Mouse (Mus musculus) CH12.LX (cell line): ENCODE results near the gene Gm1043. TPM values are rescaled to one million over a fixed set of nuclear protein-coding genes. Genes with fewer than 3 reads are reported as not detected.

Experiments
- DNase-seq: peaks from one replicate; pipeline ENCODE4 v3.0.0-alpha.2; 2013; ENCODE audit errors: extremely low read depth
- H3K27ac ChIP-seq: 2 replicates; pipeline ENCODE4 v1.5.1; 2012; ENCODE audit warnings: low read depth, mild to moderate bottlenecking, control low read depth, moderate library complexity; ENCODE audit not compliant: insufficient read depth
- H3K27me3 ChIP-seq: replicated peaks from 2 replicates; pipeline ENCODE3; 2012; ENCODE audit warnings: inconsistent platforms
- H3K36me3 ChIP-seq, 2 experiments: replicated peaks in 1 of 2; 2 replicates each; pipeline versions ENCODE3 to v1.6.1; 2012; ENCODE audit warnings: inconsistent platforms in 1 of 2, low read length in 1 of 2, mild to moderate bottlenecking in 1 of 2, mixed read lengths in 1 of 2, moderate library complexity in 1 of 2; ENCODE audit not compliant: control insufficient read depth in 1 of 2, insufficient read depth in 1 of 2
- H3K4me1 ChIP-seq, 2 experiments: 2 replicates each; pipeline ENCODE4 v1.6.1; 2012; ENCODE audit warnings: inconsistent platforms in 1 of 2, moderate library complexity in 1 of 2; ENCODE audit not compliant: insufficient read depth in 2 of 2, control insufficient read depth in 1 of 2
- H3K4me2 ChIP-seq: 2 replicates; pipeline ENCODE4 v1.6.1; 2012; ENCODE audit warnings: low read depth, mild to moderate bottlenecking, control low read depth; ENCODE audit not compliant: poor library complexity, insufficient read depth, severe bottlenecking
- H3K4me3 ChIP-seq, 3 experiments: fragments of 150-350 bp in 1 of 3; sonication (generic) in 1 of 3; replicated peaks in 1 of 3; 2 replicates each; pipeline versions ENCODE3 to v1.5.1; 2011 to 2012; ENCODE audit warnings: low read depth in 2 of 3, low read length in 2 of 3, mild to moderate bottlenecking in 2 of 3, moderate library complexity in 2 of 3, control low read depth in 1 of 3, improper control_type of control experiment in 1 of 3, inconsistent platforms in 1 of 3, mixed read lengths in 1 of 3; ENCODE audit not compliant: poor library complexity in 1 of 3
- H3K79me2 ChIP-seq: replicated peaks from 2 replicates; pipeline ENCODE4 v1.6.1; 2012; ENCODE audit warnings: mild to moderate bottlenecking, moderate library complexity; ENCODE audit not compliant: control insufficient read depth, poor library complexity, insufficient read depth, severe bottlenecking; ENCODE audit errors: extremely low read depth
- H3K9ac ChIP-seq: 2 replicates; pipeline ENCODE4 v1.6.1; 2012; ENCODE audit warnings: low read depth, mild to moderate bottlenecking, control low read depth, moderate library complexity; ENCODE audit not compliant: insufficient read depth
- H3K9me3 ChIP-seq: replicated peaks from 2 replicates; pipeline ENCODE3; 2012; ENCODE audit warnings: low read length, inconsistent platforms, mixed read lengths
- BHLHE40 ChIP-seq: IDR thresholded peaks from 2 replicates; pipeline ENCODE4 v1.6.1; 2011; ENCODE audit warnings: mild to moderate bottlenecking, low read depth, low read length, improper control_type of control experiment
- CHD1 ChIP-seq: IDR thresholded peaks from 2 replicates; pipeline ENCODE4 v1.6.1; 2012; ENCODE audit warnings: low read depth, low read length, improper control_type of control experiment, inconsistent platforms
- CTCF ChIP-seq, 2 experiments: IDR thresholded peaks in 1 of 2; conservative IDR thresholded peaks in 1 of 2; 2 replicates each; pipeline ENCODE4 v1.5.1; 2011 to 2012; ENCODE audit warnings: low read depth in 2 of 2, low read length in 2 of 2, improper control_type of control experiment in 1 of 2, inconsistent platforms in 1 of 2, mild to moderate bottlenecking in 1 of 2, moderate library complexity in 1 of 2
- E2F4 ChIP-seq: IDR thresholded peaks from 2 replicates; pipeline ENCODE4 v1.6.1; 2011; ENCODE audit warnings: low read depth, low read length, improper control_type of control experiment; ENCODE audit not compliant: insufficient replicate concordance
- EP300 ChIP-seq: IDR thresholded peaks from 2 replicates; pipeline ENCODE4 v1.6.1; 2011; ENCODE audit warnings: low read length, improper control_type of control experiment
- HCFC1 ChIP-seq: IDR thresholded peaks from 2 replicates; pipeline ENCODE4 v1.6.1; 2012; ENCODE audit warnings: low read depth, mild to moderate bottlenecking, inconsistent platforms, low read length, improper control_type of control experiment
- IRF4 ChIP-seq: IDR thresholded peaks from 2 replicates; pipeline ENCODE4 v1.6.1; 2014; ENCODE audit warnings: low read depth, mild to moderate bottlenecking, inconsistent platforms, low read length, improper control_type of control experiment
- JUN ChIP-seq: IDR thresholded peaks from 2 replicates; pipeline ENCODE4 v1.6.1; 2011; ENCODE audit warnings: low read depth, mild to moderate bottlenecking, low read length, improper control_type of control experiment, moderate library complexity; ENCODE audit not compliant: insufficient read depth
- MAFK ChIP-seq: IDR thresholded peaks from 2 replicates; pipeline ENCODE4 v1.6.1; 2011; ENCODE audit warnings: low read length, improper control_type of control experiment; ENCODE audit not compliant: insufficient replicate concordance
- MAX ChIP-seq: IDR thresholded peaks from 2 replicates; pipeline ENCODE4 v1.6.1; 2011; ENCODE audit warnings: low read length, improper control_type of control experiment
- MAZ ChIP-seq: IDR thresholded peaks from 2 replicates; pipeline ENCODE4 v1.6.1; 2012; ENCODE audit warnings: low read depth, mild to moderate bottlenecking, inconsistent platforms, low read length, improper control_type of control experiment, moderate library complexity
- MXI1 ChIP-seq: IDR thresholded peaks from 2 replicates; pipeline ENCODE4 v1.6.1; 2011; ENCODE audit warnings: mild to moderate bottlenecking, low read depth, low read length, improper control_type of control experiment
- MYC ChIP-seq: IDR thresholded peaks from 2 replicates; pipeline ENCODE4 v1.6.1; 2011; ENCODE audit warnings: low read depth, mild to moderate bottlenecking, improper control_type of control experiment, low read length
- NRF1 ChIP-seq: IDR thresholded peaks from 2 replicates; pipeline ENCODE4 v1.6.1; 2014; ENCODE audit warnings: low read depth, mild to moderate bottlenecking, inconsistent platforms, low read length, improper control_type of control experiment, moderate library complexity
- PAX5 ChIP-seq: IDR thresholded peaks from 2 replicates; pipeline ENCODE4 v1.6.1; 2012; ENCODE audit warnings: low read length, inconsistent platforms, mixed read lengths
- POLR2A ChIP-seq: IDR thresholded peaks from 2 replicates; pipeline ENCODE4 v1.6.1; 2011; ENCODE audit warnings: low read depth, mild to moderate bottlenecking, improper control_type of control experiment, low read length
- SIN3A ChIP-seq: IDR thresholded peaks from 2 replicates; pipeline ENCODE4 v1.6.1; 2012; ENCODE audit warnings: low read length, improper control_type of control experiment, inconsistent platforms
- SMC3 ChIP-seq: IDR thresholded peaks from 2 replicates; pipeline ENCODE4 v1.6.1; 2011; ENCODE audit warnings: low read depth, low read length, improper control_type of control experiment
- TCF12 ChIP-seq: IDR thresholded peaks from 2 replicates; pipeline ENCODE4 v1.6.1; 2014; ENCODE audit warnings: low read depth, mild to moderate bottlenecking, inconsistent platforms, low read length, improper control_type of control experiment
- USF1 ChIP-seq: IDR thresholded peaks from 2 replicates; pipeline ENCODE4 v1.6.1; 2014; ENCODE audit warnings: low read depth, mild to moderate bottlenecking, inconsistent platforms, low read length, improper control_type of control experiment
- ZKSCAN1 ChIP-seq: IDR thresholded peaks from 2 replicates; pipeline ENCODE4 v1.6.1; 2012; ENCODE audit warnings: low read depth, inconsistent platforms, low read length, improper control_type of control experiment, borderline replicate concordance
- ZNF384 ChIP-seq: IDR thresholded peaks from 2 replicates; pipeline ENCODE4 v1.6.1; 2012; ENCODE audit warnings: low read depth, low read length, improper control_type of control experiment, inconsistent platforms
- dilution Hi-C: fragments of 300-500 bp; cut with MboI; formaldehyde crosslinking; loops from 2 replicates; pipeline ENCODE4 v1.14.3; 2020; ENCODE audit warnings: low sequenced_read_pairs; ENCODE audit not compliant: extremely low pct_unique_long_range_greater_than_20kb, extremely low pct_ligation_motif_present
- in situ Hi-C: fragments of 300-500 bp; cut with MboI; formaldehyde crosslinking; loops from 3 replicates; pipeline ENCODE4 v1.14.3; 2019; ENCODE audit warnings: low sequenced_read_pairs, low pct_ligation_motif_present, low pct_unique_long_range_greater_than_20kb, mixed read lengths
- polyA plus RNA-seq: library from polyadenylated mRNA; unstranded; fragments of >175 nt; gene quantifications from 2 replicates; pipeline ENCODE4 v1.2.1, GENCODE M21; 2012; ENCODE audit warnings: low read depth; ENCODE audit not compliant: insufficient read length
- total RNA-seq, 2 experiments: library from RNA; depleted of rRNA; stranded (reverse); fragments of 300-350 nt in 1 of 2; fragments of >200 nt in 1 of 2; gene quantifications; 2 replicates each; pipeline ENCODE4 v1.2.3; 2012 to 2014

Gene Gm1043
- total and polyA plus RNA-seq, 3 experiments: not detected

DNA sequence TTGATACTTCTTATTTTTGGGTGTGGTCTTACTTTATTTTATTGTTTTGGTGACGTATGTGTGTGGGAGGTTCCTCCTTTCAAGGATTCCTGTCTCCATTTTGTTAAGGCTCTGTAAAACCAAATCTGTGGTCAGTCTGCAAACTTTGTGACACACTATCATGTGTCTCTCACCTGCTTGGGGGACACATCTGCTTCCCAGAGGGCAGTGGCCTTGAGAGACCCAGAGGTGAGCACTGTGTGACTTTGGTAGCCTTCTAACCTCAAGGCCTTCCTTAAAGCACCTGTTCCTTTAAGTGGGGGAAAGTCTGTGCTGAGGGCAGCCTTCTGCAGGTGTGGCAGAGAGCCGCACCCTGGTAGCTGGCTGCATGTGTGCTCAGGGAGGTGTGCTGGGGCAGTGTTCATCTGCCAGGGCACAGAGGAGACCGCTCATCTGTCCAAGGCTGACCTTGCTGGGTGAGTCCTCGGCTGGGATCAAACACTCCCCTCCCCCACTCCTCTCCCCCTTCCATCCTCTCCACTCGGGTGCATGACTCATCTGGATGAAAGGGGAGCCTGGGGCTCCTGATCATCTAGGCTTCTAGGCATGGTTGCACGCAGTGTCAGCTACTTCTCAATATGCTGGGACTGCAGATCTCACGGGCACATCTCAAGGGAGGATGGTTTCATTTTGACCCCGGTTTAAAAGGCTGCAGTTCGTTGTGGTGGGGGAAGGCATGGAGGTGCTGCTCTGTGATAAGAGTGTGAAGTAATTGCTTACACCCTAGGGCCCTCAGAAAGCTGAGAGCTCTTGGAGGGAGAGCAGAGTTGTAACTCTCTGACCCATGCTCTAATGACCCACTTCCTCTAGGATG lies 34.4 kb upstream of the Gm1043 start:
- Histone ChIP-seq H3K27me3 (no peaks in the 10 kb centered on the region), H3K79me2 (no peaks in the 10 kb centered on the region), H3K9me3 (no peaks in the 10 kb centered on the region), H3K4me1 (peaks cover 11 to 39% of the 10 kb centered on the region in 2 experiments), H3K4me2 (peak overlapping the region; percentile 76), H3K4me3 (peak overlapping the region in 1 of 3 experiments; percentile 25), H3K9ac (no peak overlapping the region), H3K27ac (no peak overlapping the region)
- DNase-seq: peak; percentile 18
- in situ Hi-C loops: no loop called here
- dilution Hi-C loops: no loop called here
- no peak for TF ChIP-seq SMC3
- TF ChIP-seq SIN3A: no peak
- TF ChIP-seq ZNF384: no peak
- no peak for TF ChIP-seq USF1
- no peak for TF ChIP-seq E2F4
- TF ChIP-seq ZKSCAN1: no peak
- no peak for TF ChIP-seq CHD1
- TF ChIP-seq MYC: no peak
- no peak for TF ChIP-seq MAFK
- TF ChIP-seq MAZ: no peak
- no peak for TF ChIP-seq HCFC1
- TF ChIP-seq BHLHE40: no peak
- TF ChIP-seq POLR2A: no peak
- no peak for TF ChIP-seq EP300
- TF ChIP-seq CTCF (conservative IDR thresholded peaks at IDR 0.05 in 1 of 2, IDR thresholded peaks at IDR 0.05 in 1 of 2; ENCODE audit: low read depth in 2 of 2, low read length in 2 of 2): no peak
- TF ChIP-seq MXI1: no peak
- TF ChIP-seq NRF1: no peak
- TF ChIP-seq PAX5: no peak
- TF ChIP-seq, all 38 proteins: peak for 0
- no peaks in the 10 kb centered on the region for H3K36me3 ChIP-seq

DNA sequence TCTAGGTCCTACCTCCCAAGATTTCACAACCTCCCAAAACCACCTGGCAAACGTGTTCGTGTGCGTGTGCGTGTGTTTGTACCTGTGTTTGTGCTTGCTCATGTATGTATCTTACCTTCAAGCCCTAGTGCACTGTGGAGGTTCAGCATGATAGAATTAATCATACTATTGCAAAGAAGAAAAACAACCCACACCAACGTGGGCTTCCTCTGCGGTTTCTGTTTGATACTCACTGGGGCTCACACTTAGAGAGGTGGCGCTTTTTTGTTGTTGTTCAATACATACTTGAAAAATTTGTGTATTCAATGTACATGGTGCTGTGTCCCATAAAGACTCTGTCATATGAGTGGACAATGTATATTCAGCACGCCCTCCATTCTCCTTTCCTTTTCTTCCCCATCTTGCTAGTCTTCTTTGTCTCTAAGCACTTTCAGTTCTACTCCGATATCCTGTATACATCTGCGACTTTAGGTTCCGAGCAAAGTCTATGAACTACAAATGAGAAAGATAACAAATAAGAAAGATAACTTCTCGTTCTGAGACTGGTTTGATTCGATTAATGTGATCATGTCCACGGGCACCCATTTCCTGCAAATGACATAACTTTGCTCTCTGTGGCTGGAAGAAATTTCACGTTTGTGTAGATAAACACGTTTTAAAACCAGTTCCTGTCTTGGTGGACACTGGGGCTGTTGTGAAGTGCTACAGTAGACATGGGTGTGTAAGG lies 33.6 kb upstream of the Gm1043 start:
- Histone ChIP-seq H3K4me2 (peak overlapping the region; percentile 76), H3K27ac (no peak overlapping the region), H3K4me1 (peaks cover 11 to 43% of the 10 kb centered on the region in 2 experiments), H3K4me3 (peak overlapping the region in 2 of 3 experiments; percentile 11 to 25), H3K9ac (no peak overlapping the region), H3K9me3 (no peaks in the 10 kb centered on the region), H3K27me3 (no peaks in the 10 kb centered on the region), H3K79me2 (no peaks in the 10 kb centered on the region), H3K36me3 (no peaks in the 10 kb centered on the region)
- in situ Hi-C loops: no loop called here
- TF ChIP-seq NRF1 (no peak), JUN (no peak), MAX (no peak), USF1 (no peak), TCF12 (no peak), IRF4 (no peak)
- dilution Hi-C loops: no loop called here
- DNase-seq: no peak
